Mouse (Mus musculus) adrenal gland, postnatal 25 days (tissue): ENCODE measurements at regions not wholly inside any gene's neighbourhood (a gene's known extent, or its start where the extent isn't known, plus 50 kb on each side); places are given as distances from the start of the nearest gene placed in this dataset.

Source experiments
- DNase-seq: peaks from one replicate; pipeline ENCODE4 v3.0.0; 2021; ENCODE audit warnings: mixed read lengths

DNA sequence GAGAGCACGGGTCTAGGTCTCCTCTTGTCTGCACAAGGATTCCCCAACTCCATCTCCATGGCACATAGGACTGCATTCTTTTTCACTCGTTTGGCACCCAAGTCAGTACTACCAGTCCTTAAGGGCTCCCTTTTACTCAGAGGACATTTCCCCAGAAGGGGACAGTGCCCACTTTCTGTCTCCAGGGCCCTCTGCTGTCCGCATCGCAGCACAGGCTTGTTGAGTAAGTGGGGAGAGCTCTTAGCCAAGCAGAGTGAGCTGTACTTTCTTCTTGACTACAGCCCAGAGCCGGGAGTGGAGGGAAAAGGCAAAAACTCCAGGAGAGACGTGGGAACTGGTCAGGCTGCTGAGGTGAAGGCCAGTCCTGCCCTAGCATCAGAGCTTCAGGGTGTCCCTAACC lies 69.5 kb upstream of the Agap1 start:
- DNase-seq, result no peak

- no peak for DNase-seq
These were observed 61.9 kb upstream of the Agap1 start for GRCm38 (mm10) chr1:89392711-89393110.

DNA sequence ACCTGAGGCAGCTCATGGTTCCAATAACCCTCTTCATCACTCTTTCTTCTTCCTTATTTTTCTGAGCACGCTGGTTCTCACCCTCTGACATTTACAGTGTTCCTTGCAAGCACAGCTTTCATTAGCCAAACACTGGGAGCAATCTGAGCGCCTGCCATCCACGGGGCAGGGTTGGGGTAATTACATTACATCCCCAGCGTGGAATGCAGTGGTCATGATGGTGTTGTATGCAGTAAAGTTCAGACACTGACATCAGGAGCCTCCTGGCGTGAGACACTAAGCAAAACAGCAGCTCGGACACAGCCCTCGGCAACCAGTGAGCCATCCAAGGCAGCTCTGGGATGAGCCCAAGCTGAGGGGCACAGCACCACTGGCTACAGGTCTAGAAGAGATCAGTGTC lies 60.1 kb upstream of the Agap1 start:
- DNase-seq, result no peak

DNA sequence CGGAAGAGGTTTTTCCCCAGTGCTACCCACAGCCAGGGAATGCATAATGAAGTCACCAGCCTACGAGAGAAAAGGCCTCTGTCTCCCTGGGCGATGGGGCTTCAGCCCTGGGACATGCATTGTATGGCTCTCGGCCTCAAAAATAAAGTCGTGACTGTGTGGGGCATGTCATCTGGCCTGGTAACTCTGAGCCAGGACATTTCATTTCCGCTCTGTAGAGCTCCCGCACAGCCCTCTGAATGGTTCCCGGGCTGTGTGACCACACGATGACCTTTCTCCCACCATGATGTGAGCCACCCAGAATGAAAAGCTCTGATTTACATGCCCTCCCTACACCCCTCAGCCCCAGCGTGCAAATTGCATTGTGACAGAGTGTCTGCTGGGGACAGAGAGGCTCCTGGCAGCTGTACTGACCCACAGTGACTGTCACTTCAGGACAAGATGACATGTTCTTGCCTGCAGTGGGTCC lies 53.8 kb upstream of the Agap1 start:
- no peak for DNase-seq

DNA sequence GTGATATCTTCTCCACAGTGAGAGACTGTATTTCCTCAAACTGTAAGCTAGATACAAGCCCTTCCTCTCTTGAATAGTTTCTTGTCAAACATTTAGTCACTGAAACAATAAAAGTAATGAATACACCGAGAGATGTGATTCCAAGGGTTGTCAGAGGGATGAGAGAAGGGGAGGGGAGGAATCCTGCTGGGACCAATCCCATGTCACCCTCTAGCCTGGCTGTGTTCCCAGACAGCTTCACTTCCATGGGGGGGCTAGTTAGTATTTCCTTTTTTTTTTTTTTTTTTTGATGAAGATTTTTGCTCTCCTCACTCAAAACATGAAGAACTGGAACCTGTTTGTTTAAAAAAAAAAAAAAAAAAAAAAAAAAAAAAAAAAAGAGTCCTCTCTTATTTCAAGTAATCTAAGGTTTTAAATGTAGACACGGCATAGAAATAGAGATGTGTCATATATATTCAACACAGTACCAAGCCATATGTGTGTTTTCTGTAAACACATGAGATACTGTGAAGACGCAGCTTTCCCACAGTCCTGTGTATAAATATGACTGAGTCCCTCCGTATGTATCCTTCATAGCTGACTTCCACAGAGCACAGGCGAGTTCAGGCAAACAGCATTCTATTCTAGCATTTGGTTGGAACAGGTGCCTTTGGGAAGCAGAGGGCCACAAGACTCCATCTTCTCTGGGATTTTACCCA lies 51.9 kb upstream of the Agap1 start:
- DNase-seq, result no peak

DNA sequence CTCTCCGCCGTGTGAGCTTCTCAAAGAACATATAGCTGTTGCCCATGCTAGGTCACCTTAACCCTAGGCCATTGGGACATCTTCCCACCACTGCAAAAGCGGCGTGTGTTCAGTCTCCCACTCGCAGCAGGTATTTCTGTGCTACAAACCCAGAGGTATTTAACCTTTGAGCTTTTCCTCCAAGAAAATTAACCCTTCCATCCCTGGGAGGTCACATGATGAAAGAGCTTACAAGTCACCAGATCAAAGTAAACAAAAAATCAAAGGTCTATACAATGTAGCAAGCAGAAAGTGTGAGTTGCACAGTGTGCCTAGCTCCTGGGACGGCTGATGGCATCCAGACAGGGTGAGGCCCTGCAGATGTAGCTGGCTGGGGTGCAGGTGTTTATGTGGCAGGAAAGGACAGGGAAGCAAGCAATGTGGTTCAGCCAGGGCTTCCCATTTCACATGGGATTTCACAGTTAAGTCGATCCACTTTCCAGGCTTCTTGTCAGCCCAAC lies 51.0 kb upstream of the Agap1 start:
- DNase-seq, result no peak
